Mouse (Mus musculus) forebrain, embryonic 13.5 days (tissue): ENCODE results near the gene Hcar1. TPM values are rescaled to one million over a fixed set of nuclear protein-coding genes. Genes with fewer than 3 reads are reported as not detected.

ENCODE experiments used
- ATAC-seq: fragments of 200-750 bp; cut with Nextera tagmentation; 2 replicates; pipeline ENCODE4 v1.8.0; 2017
- H3K27ac ChIP-seq: fragments of 300-500 bp; sonication (generic); 2 replicates; pipeline ENCODE4 v1.5.1; 2015; ENCODE audit warnings: inconsistent platforms, mild to moderate bottlenecking, moderate library complexity
- H3K27me3 ChIP-seq: fragments of 300-500 bp; sonication (generic); 2 replicates; pipeline ENCODE4 v1.6.1; 2015; ENCODE audit warnings: mild to moderate bottlenecking, inconsistent platforms
- H3K36me3 ChIP-seq: fragments of 300-500 bp; sonication (generic); 2 replicates; pipeline ENCODE4 v1.6.1; 2015; ENCODE audit warnings: mild to moderate bottlenecking, inconsistent platforms; ENCODE audit not compliant: poor library complexity, severe bottlenecking
- H3K4me1 ChIP-seq: fragments of 300-500 bp; sonication (generic); 2 replicates; pipeline ENCODE4 v1.6.1; 2015; ENCODE audit warnings: inconsistent platforms
- H3K4me2 ChIP-seq: fragments of 300-500 bp; sonication (generic); 2 replicates; pipeline ENCODE4 v1.6.1; 2015; ENCODE audit warnings: inconsistent platforms, mild to moderate bottlenecking, moderate library complexity
- H3K4me3 ChIP-seq: fragments of 300-500 bp; sonication (generic); 2 replicates; pipeline ENCODE4 v1.5.1; 2015; ENCODE audit warnings: mild to moderate bottlenecking, inconsistent platforms
- H3K9ac ChIP-seq: fragments of 300-500 bp; sonication (generic); 2 replicates; pipeline ENCODE4 v1.6.1; 2015; ENCODE audit warnings: mild to moderate bottlenecking, inconsistent platforms
- H3K9me3 ChIP-seq: fragments of 300-500 bp; sonication (generic); replicated peaks from 2 replicates; pipeline ENCODE4 v1.6.1; 2016; ENCODE audit warnings: inconsistent platforms
- WGBS: fragments of 180-500 bp; shearing (Covaris S2); methylation state at CpG from one replicate; pipeline ENCODE4 v1.1.7; 2015; 5-methylcytosine and 5-hydroxymethylcytosine counted together
- polyA plus RNA-seq: library from polyadenylated mRNA; unstranded; fragments of >200 nt; fragmentation: Nextera tagmentation; extraction: Ambion mirVana; gene quantifications from 2 replicates; pipeline ENCODE4 v1.2.1, GENCODE M21; 2015

Hcar1 gene
- 0.13 and 0.16 TPM in 2 replicates for polyA plus RNA-seq

DNA sequence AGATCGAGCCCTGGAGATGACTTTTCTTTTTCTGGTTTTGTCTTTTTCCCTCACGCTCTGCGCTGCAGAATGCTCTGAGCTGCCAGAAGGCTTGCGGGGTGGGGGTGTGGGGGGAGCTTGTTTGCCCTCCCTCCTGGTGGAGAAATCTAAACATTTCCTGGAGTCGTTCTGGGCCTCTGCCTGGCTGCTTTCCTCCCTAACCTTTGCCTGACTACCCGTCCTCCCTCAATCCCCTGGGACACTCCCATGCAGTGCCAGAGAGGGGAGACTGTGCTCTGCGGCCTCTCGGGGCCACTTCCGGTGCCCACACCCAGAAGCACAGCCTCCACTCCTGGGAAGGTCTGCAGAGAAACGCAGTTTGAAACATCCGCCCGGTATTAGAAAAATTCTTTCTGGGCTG, at the start of gene Hcar1:
Hcar1 (minus strand) TSS at position 93 of the 400 bp plus-strand sequence.
- H3K27me3 ChIP-seq: no peaks in the 10 kb centered on the region
- H3K9me3 ChIP-seq: no peaks in the 10 kb centered on the region
- no peak within 1 kb of the TSS for H3K4me3 ChIP-seq
- 81% methylated on average over 12 of the region's 12 CpGs for WGBS
- no peaks in the 10 kb centered on the region for H3K4me1 ChIP-seq
- H3K36me3 ChIP-seq: no peaks in the 10 kb centered on the region
- H3K9ac ChIP-seq: no peak within 1 kb of the TSS
- ATAC-seq: no peak
- H3K4me2 ChIP-seq: no peak within 1 kb of the TSS
- H3K27ac ChIP-seq: no peak within 1 kb of the TSS

DNA sequence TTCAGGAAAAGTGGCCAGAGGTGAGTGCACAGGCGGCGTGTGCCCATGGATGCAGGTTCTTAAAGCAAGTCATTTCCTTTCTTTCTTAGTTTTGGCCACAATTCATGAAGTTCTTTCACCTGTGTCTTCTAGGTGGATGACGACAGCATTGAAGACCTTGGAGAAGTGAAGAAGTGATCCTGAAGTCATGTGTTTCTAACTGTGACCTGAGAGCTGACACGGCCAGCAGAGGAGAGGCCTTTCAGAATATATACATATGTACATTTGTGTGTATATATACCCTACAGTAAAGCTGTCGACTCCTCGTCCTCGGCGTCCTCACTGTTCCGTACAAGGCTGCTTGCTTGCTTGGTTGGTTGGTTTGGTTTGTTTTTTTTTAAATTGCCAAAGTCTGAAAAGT, 47.3 kb upstream of the Hcar1 start, which contains the start of gene Gm43518:
Gm43518 (plus strand) TSS at position 301 of the 400 bp plus-strand sequence.
- ATAC-seq: no peak
- no peak within 1 kb of the TSS for H3K27ac ChIP-seq
- H3K27me3 ChIP-seq: no peaks in the 10 kb centered on the region
- H3K9ac ChIP-seq: no peak within 1 kb of the TSS
- 92% methylated on average over 9 of the region's 9 CpGs for WGBS
- no peaks in the 10 kb centered on the region for H3K9me3 ChIP-seq
- H3K4me1 ChIP-seq: peaks cover 6% of the 10 kb centered on the region
- no peak within 1 kb of the TSS for H3K4me2 ChIP-seq
- peaks cover 73% of the 10 kb centered on the region for H3K36me3 ChIP-seq
- H3K4me3 ChIP-seq: no peak within 1 kb of the TSS

GRCm38 (mm10) chr5:123922112-123922511, 42.3 kb upstream of the Hcar1 start:
- Histone ChIP-seq H3K9me3 (no peaks in the 10 kb centered on the region), H3K9ac (no peak overlapping the region), H3K4me3 (no peak overlapping the region), H3K27ac (no peak overlapping the region), H3K4me1 (no peaks in the 10 kb centered on the region), H3K36me3 (peaks cover 89% of the 10 kb centered on the region), H3K27me3 (no peaks in the 10 kb centered on the region), H3K4me2 (no peak overlapping the region)
- no peak for ATAC-seq
- 90% methylated on average over 6 of the region's 6 CpGs for WGBS

- Histone ChIP-seq H3K27ac (no peak overlapping the region), H3K9me3 (no peaks in the 10 kb centered on the region), H3K4me2 (no peak overlapping the region), H3K4me1 (peaks cover 2% of the 10 kb centered on the region; the same call in 1 of the 2 replicates), H3K27me3 (no peaks in the 10 kb centered on the region), H3K36me3 (peaks cover 93% of the 10 kb centered on the region), H3K9ac (no peak overlapping the region), H3K4me3 (no peak overlapping the region)
- ATAC-seq: no peak
- 96% methylated on average over 3 of the region's 3 CpGs for WGBS
Observed at GRCm38 (mm10) chr5:123914852-123915251, 35.0 kb upstream of the Hcar1 start.

- Histone ChIP-seq H3K27me3 (no peaks in the 10 kb centered on the region), H3K36me3 (peaks cover 43% of the 10 kb centered on the region), H3K9ac (peak overlapping the region; percentile 99), H3K4me1 (peaks cover 26% of the 10 kb centered on the region), H3K27ac (peak overlapping the region; percentile 73; the same call in 1 of the 2 replicates), H3K4me3 (peak overlapping the region; percentile 84), H3K9me3 (no peaks in the 10 kb centered on the region), H3K4me2 (peak overlapping the region; percentile 88)
- no peak for ATAC-seq
- WGBS: 5% methylated on average over 10 of the region's 10 CpGs
Observed at GRCm38 (mm10) chr5:123907631-123907977, 27.8 kb upstream of the Hcar1 start.

GRCm38 (mm10) chr5:123906976-123907630, 27.3 kb upstream of the Hcar1 start, which contains the start of gene Denr:
TSS of gene Denr (plus strand) at chr5:123907175.
- peak within 1 kb of the TSS; percentile 88 for H3K4me2 ChIP-seq
- peak within 1 kb of the TSS; percentile 73 for H3K27ac ChIP-seq
- H3K4me3 ChIP-seq: peak within 1 kb of the TSS; percentile 84
- peak; percentile 96 for ATAC-seq
- peak within 1 kb of the TSS; percentile 99 for H3K9ac ChIP-seq
- H3K9me3 ChIP-seq: no peaks in the 10 kb centered on the region
- no peaks in the 10 kb centered on the region for H3K27me3 ChIP-seq
- H3K36me3 ChIP-seq: peaks cover 38% of the 10 kb centered on the region
- under 1% methylated on average over 53 of the region's 61 CpGs for WGBS
- peaks cover 26% of the 10 kb centered on the region for H3K4me1 ChIP-seq

DNA sequence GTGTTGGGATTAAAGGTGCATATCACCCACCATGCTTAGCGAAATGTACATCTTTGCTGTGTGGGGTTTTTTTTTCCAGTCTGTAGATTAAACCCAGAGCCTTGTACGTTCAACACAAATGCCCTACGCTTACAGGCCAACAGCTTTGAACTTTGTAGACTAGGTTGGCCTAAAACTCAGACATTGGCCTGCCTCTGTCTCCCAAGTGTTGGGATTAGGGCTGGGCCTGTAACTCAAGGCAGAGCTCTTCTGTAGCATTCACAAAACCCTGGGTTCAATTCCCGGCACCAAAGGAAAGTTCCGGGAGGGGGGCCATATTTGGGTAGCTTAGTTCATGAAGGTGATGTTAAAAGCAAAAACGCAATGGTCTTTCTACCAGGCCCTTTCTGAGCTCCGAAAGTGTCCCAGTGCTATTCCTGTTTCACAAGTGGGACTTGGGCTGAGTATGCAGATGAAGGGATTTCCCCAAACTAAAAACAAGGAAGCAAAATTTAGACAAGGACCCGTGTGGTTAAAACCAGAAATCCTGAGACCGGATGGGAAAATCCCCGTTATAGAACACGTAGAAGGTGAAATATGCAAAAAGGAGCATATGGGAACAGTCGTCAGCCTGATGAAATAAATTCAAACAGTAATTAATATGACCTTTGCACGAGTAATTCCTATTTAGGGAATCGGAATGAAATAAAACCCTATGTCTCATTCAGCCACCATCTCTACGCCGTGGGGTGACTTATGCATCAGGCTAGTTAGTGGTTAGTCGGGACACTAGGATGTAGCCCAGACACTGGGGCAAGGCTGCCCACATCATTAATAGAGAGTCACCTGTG, 26.5 kb upstream of the Hcar1 start:
- H3K36me3 ChIP-seq: peaks cover 31% of the 10 kb centered on the region
- 73% methylated on average over 17 of the region's 17 CpGs for WGBS
- peak overlapping the region; percentile 88 for H3K4me2 ChIP-seq
- H3K27me3 ChIP-seq: no peaks in the 10 kb centered on the region
- peak overlapping the region; percentile 84 for H3K4me3 ChIP-seq
- no peaks in the 10 kb centered on the region for H3K9me3 ChIP-seq
- H3K4me1 ChIP-seq: peaks cover 26% of the 10 kb centered on the region
- ATAC-seq: no peak
- no peak overlapping the region for H3K27ac ChIP-seq
- H3K9ac ChIP-seq: peak overlapping the region; percentile 5; the same call in 1 of the 2 replicates

- Histone ChIP-seq H3K4me1 (peaks cover 17% of the 10 kb centered on the region), H3K27ac (no peak overlapping the region), H3K9me3 (no peaks in the 10 kb centered on the region), H3K36me3 (peaks cover 10% of the 10 kb centered on the region), H3K27me3 (no peaks in the 10 kb centered on the region), H3K4me3 (no peak overlapping the region), H3K9ac (no peak overlapping the region), H3K4me2 (no peak overlapping the region)
- no peak for ATAC-seq
- 77% methylated on average over 11 of the region's 11 CpGs for WGBS
Observed at GRCm38 (mm10) chr5:123904059-123904672, 24.3 kb upstream of the Hcar1 start.

DNA sequence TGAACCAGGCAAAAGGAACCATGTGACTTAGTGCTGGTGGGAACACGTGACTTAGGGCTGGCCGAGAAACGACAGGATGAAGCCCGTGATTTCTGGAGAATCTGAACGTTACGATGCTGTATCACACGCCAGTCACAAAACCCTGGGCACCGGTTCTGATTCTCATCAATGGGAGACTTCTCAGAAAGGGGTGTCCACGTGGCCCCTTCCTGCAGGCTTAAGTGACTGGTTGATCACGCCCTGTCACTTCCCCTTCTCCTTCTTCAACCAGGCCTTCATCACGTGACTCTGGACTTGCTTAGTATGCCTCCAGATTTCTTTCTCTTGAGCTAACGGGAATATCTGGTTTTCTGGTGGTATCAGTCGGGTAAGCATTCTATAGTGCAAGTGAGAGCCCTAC, 17.5 kb upstream of the Hcar1 start:
- ATAC-seq: no peak
- Histone ChIP-seq H3K27me3 (no peaks in the 10 kb centered on the region), H3K9ac (no peak overlapping the region), H3K36me3 (no peaks in the 10 kb centered on the region), H3K27ac (no peak overlapping the region), H3K4me3 (no peak overlapping the region), H3K4me2 (no peak overlapping the region), H3K4me1 (no peaks in the 10 kb centered on the region), H3K9me3 (no peaks in the 10 kb centered on the region)
- 87% methylated on average over 13 of the region's 13 CpGs for WGBS

DNA sequence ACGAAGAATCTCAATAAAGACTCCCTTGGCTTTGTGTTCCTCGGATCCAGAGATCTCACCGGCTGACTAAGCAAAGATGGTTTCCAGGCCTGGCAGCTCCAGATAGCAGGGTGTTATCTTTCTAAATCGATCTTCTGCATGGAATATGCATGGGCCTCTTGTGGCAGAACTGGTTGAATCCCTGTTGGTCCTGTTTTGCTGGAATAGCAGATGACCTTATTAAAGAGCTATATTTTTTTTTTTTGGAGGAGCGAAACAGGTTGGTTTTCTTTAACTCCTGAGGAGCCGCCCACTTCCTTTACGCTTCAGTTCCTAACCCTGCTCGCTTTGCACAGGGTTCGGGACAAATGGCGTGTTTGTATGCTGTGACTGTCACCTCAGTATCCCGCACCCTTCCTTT, 16.6 kb upstream of the Hcar1 start:
- Histone ChIP-seq H3K4me3 (no peak overlapping the region), H3K27me3 (no peaks in the 10 kb centered on the region), H3K4me1 (no peaks in the 10 kb centered on the region), H3K27ac (no peak overlapping the region), H3K36me3 (no peaks in the 10 kb centered on the region), H3K9me3 (no peaks in the 10 kb centered on the region), H3K9ac (no peak overlapping the region), H3K4me2 (no peak overlapping the region)
- no peak for ATAC-seq
- 90% methylated on average over 11 of the region's 11 CpGs for WGBS

DNA sequence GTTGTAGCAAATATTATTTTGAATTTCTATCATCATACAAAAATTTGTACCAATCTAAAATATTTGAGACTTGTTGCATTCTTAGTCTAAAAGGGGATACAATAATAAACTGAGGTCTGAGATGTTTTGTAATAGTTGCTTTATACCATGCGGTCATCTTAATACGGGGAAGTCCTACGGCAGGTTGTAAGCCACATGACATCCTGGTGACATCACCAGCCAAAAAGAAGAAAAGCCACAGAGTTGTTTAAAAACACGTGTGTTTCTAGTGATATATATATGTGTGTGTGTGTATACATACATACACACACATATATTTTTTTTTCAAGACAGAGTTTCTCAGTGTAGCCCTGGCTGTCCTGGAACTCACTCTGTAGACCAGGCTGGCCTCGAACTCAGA, 13.7 kb upstream of the Hcar1 start:
- no peak for ATAC-seq
- Histone ChIP-seq H3K9me3 (no peaks in the 10 kb centered on the region), H3K9ac (no peak overlapping the region), H3K4me2 (no peak overlapping the region), H3K36me3 (no peaks in the 10 kb centered on the region), H3K4me1 (no peaks in the 10 kb centered on the region), H3K27me3 (no peaks in the 10 kb centered on the region), H3K27ac (no peak overlapping the region), H3K4me3 (no peak overlapping the region)
- 89% methylated on average over 5 of the region's 5 CpGs for WGBS

- 50% methylated on average over 6 of the region's 6 CpGs for WGBS
- Histone ChIP-seq H3K27ac (no peak overlapping the region), H3K9me3 (no peaks in the 10 kb centered on the region), H3K4me1 (no peaks in the 10 kb centered on the region), H3K4me3 (no peak overlapping the region), H3K27me3 (no peaks in the 10 kb centered on the region), H3K4me2 (no peak overlapping the region), H3K36me3 (no peaks in the 10 kb centered on the region), H3K9ac (no peak overlapping the region)
- no peak for ATAC-seq
Observed at GRCm38 (mm10) chr5:123891669-123892068, 11.8 kb upstream of the Hcar1 start.
